Mouse (Mus musculus) embryonic facial prominence, embryonic 14.5 days (tissue): ENCODE results near the gene Sik2. TPM values are rescaled to one million over a fixed set of nuclear protein-coding genes. Genes with fewer than 3 reads are reported as not detected.

Experiments used
- ATAC-seq: fragments of 200-750 bp; cut with Nextera tagmentation; 2 replicates; pipeline ENCODE4 v1.8.0; 2017; ENCODE audit warnings: low read depth, moderate number of reproducible peaks, moderate TSS enrichment
- DNase-seq: peaks from one replicate; pipeline ENCODE4 v3.0.0-alpha.2; 2015; ENCODE audit warnings: low spot score
- H3K27ac ChIP-seq: fragments of 300-500 bp; sonication (generic); replicated peaks from 2 replicates; pipeline ENCODE4 v1.5.1; 2014; ENCODE audit warnings: low read depth, mild to moderate bottlenecking, low read length, moderate library complexity
- H3K27me3 ChIP-seq: fragments of 300-500 bp; sonication (generic); replicated peaks from 2 replicates; pipeline ENCODE4 v1.6.1; 2014; ENCODE audit warnings: low read length; ENCODE audit not compliant: control insufficient read depth, insufficient read depth
- H3K36me3 ChIP-seq: fragments of 300-500 bp; sonication (generic); 2 replicates; pipeline ENCODE4 v1.6.1; 2014; ENCODE audit warnings: low read length, mixed read lengths; ENCODE audit not compliant: control insufficient read depth, insufficient read depth
- H3K4me1 ChIP-seq: fragments of 300-500 bp; sonication (generic); 2 replicates; pipeline ENCODE4 v1.6.1; 2014; ENCODE audit warnings: antibody characterized with exemption, low read length; ENCODE audit not compliant: control insufficient read depth, insufficient read depth
- H3K4me2 ChIP-seq: fragments of 300-500 bp; sonication (generic); 2 replicates; pipeline ENCODE4 v1.6.1; 2014; ENCODE audit warnings: low read depth, mild to moderate bottlenecking, low read length, moderate library complexity, mixed read lengths
- H3K4me3 ChIP-seq: fragments of 300-500 bp; sonication (generic); 2 replicates; pipeline ENCODE4 v1.5.1; 2014; ENCODE audit warnings: low read depth, mild to moderate bottlenecking, low read length
- H3K9ac ChIP-seq: fragments of 300-500 bp; sonication (generic); 2 replicates; pipeline ENCODE4 v1.6.1; 2014; ENCODE audit warnings: low read depth, mild to moderate bottlenecking, low read length, moderate library complexity, mixed read lengths
- H3K9me3 ChIP-seq: fragments of 300-500 bp; sonication (generic); 2 replicates; pipeline ENCODE4 v1.6.1; 2016; ENCODE audit warnings: low read length; ENCODE audit not compliant: control insufficient read depth
- WGBS: fragments of 180-500 bp; shearing (Covaris S2); extraction: QIAGEN DNeasy Blood & Tissue Kit; methylation state at CpG from one replicate; pipeline ENCODE4 v1.1.7; 2014; 5-methylcytosine and 5-hydroxymethylcytosine counted together
- polyA plus RNA-seq: library from polyadenylated mRNA; unstranded; fragments of >200 nt; fragmentation: Nextera tagmentation; extraction: Ambion mirVana; gene quantifications from 2 replicates; pipeline ENCODE4 v1.2.1, GENCODE M21; 2014

The Sik2 gene
- polyA plus RNA-seq, 1 experiment from 2014 or later, result 15.8 TPM

GRCm38 (mm10) chr9:50911861-50912515 lies 96.9 kb downstream of the Sik2 start:
- H3K9ac ChIP-seq, result no peak overlapping the region
- no peak overlapping the region for H3K4me2 ChIP-seq
- H3K36me3 ChIP-seq, result peaks cover 12% of the 10 kb centered on the region; the same call in 1 of the 2 replicates
- ATAC-seq, result no peak
- no peak for DNase-seq
- H3K27ac ChIP-seq, result no peak overlapping the region
- no peaks in the 10 kb centered on the region for H3K27me3 ChIP-seq
- no peak overlapping the region for H3K4me3 ChIP-seq
- 86% methylated on average over 7 of the region's 7 CpGs for WGBS
- no peaks in the 10 kb centered on the region for H3K9me3 ChIP-seq
- H3K4me1 ChIP-seq, result no peaks in the 10 kb centered on the region

- 0 out of 2 replicates have a peak, but pooled peaks cover 9% of the 10 kb centered on the region for H3K36me3 ChIP-seq
- no peaks in the 10 kb centered on the region for H3K27me3 ChIP-seq
- DNase-seq (no peak), ATAC-seq (no peak)
- H3K9me3 ChIP-seq, result no peaks in the 10 kb centered on the region
- 71% methylated on average over 3 of the region's 3 CpGs for WGBS
- H3K27ac ChIP-seq, result no peak overlapping the region
- no peak overlapping the region for H3K9ac ChIP-seq
- no peak overlapping the region for H3K4me3 ChIP-seq
- H3K4me2 ChIP-seq, result no peak overlapping the region
- H3K4me1 ChIP-seq, result peaks cover 5% of the 10 kb centered on the region
Measured at GRCm38 (mm10) chr9:50905321-50905720, 103.6 kb downstream of the Sik2 start.

GRCm38 (mm10) chr9:50904196-50904847 lies 104.6 kb downstream of the Sik2 start:
- Histone ChIP-seq H3K4me2 (no peak overlapping the region), H3K4me1 (peaks cover 9% of the 10 kb centered on the region), H3K27ac (no peak overlapping the region), H3K27me3 (no peaks in the 10 kb centered on the region), H3K4me3 (no peak overlapping the region), H3K9me3 (no peaks in the 10 kb centered on the region), H3K36me3 (0 out of 2 replicates have a peak, but pooled peaks cover 9% of the 10 kb centered on the region), H3K9ac (no peak overlapping the region)
- ATAC-seq (no peak), DNase-seq (no peak)
- WGBS, result 84% methylated on average over 6 of the region's 6 CpGs

GRCm38 (mm10) chr9:50900026-50900920 lies 108.6 kb downstream of the Sik2 start:
- 45% methylated on average over 7 of the region's 7 CpGs for WGBS
- no peak overlapping the region for H3K4me3 ChIP-seq
- H3K27ac ChIP-seq, result peak overlapping the region; percentile 63; the same call in 1 of the 2 replicates
- H3K36me3 ChIP-seq, result peaks cover 36% of the 10 kb centered on the region
- H3K4me1 ChIP-seq, result peaks cover 9% of the 10 kb centered on the region
- ATAC-seq (peak; percentile 88), DNase-seq (peak; percentile 87)
- H3K27me3 ChIP-seq, result no peaks in the 10 kb centered on the region
- no peak overlapping the region; the same call in 1 of the 2 replicates for H3K9ac ChIP-seq
- no peak overlapping the region for H3K4me2 ChIP-seq
- no peaks in the 10 kb centered on the region for H3K9me3 ChIP-seq

- WGBS, result 83% methylated on average over 4 of the region's 4 CpGs
- Histone ChIP-seq H3K4me3 (no peak overlapping the region), H3K4me1 (no peaks in the 10 kb centered on the region; the same call in 1 of the 2 replicates), H3K9ac (no peak overlapping the region), H3K27me3 (no peaks in the 10 kb centered on the region), H3K27ac (no peak overlapping the region), H3K4me2 (no peak overlapping the region), H3K36me3 (peaks cover 63% of the 10 kb centered on the region), H3K9me3 (no peaks in the 10 kb centered on the region)
- ATAC-seq (no peak), DNase-seq (no peak)
Measured at GRCm38 (mm10) chr9:50893665-50894064, 115.2 kb downstream of the Sik2 start.

- H3K27ac ChIP-seq, result no peak overlapping the region
- peaks cover 38% of the 10 kb centered on the region for H3K36me3 ChIP-seq
- H3K4me2 ChIP-seq, result no peak overlapping the region
- no peak for DNase-seq
- no peak for ATAC-seq
- H3K9ac ChIP-seq, result no peak overlapping the region
- peaks cover 18% of the 10 kb centered on the region for H3K4me1 ChIP-seq
- H3K9me3 ChIP-seq, result no peaks in the 10 kb centered on the region
- no peak overlapping the region for H3K4me3 ChIP-seq
- no peaks in the 10 kb centered on the region for H3K27me3 ChIP-seq
- 75% methylated on average over 3 of the region's 3 CpGs for WGBS
Measured at GRCm38 (mm10) chr9:50890494-50891090, 118.3 kb downstream of the Sik2 start.

GRCm38 (mm10) chr9:50889964-50890363 lies 118.9 kb downstream of the Sik2 start:
- Histone ChIP-seq H3K4me2 (no peak overlapping the region), H3K4me3 (no peak overlapping the region), H3K27ac (no peak overlapping the region), H3K4me1 (peaks cover 23% of the 10 kb centered on the region), H3K27me3 (no peaks in the 10 kb centered on the region), H3K9ac (no peak overlapping the region), H3K9me3 (no peaks in the 10 kb centered on the region), H3K36me3 (peaks cover 32% of the 10 kb centered on the region)
- DNase-seq (no peak), ATAC-seq (no peak)
- WGBS, result 69% methylated on average over 4 of the region's 4 CpGs

GRCm38 (mm10) chr9:50889211-50889610 lies 119.7 kb downstream of the Sik2 start:
- 61% methylated on average over 6 of the region's 6 CpGs for WGBS
- peak; percentile 48; the same call in 1 of the 2 replicates for ATAC-seq

More at GRCm38 (mm10) chr9:50889211-50889610, 119.7 kb downstream of the Sik2 start:
- Histone ChIP-seq H3K9ac (no peak overlapping the region), H3K4me2 (no peak overlapping the region), H3K27ac (no peak overlapping the region), H3K36me3 (peaks cover 25% of the 10 kb centered on the region; the same call in 1 of the 2 replicates), H3K4me1 (peaks cover 31% of the 10 kb centered on the region), H3K4me3 (no peak overlapping the region), H3K27me3 (no peaks in the 10 kb centered on the region), H3K9me3 (no peaks in the 10 kb centered on the region)
- DNase-seq, result no peak
